Mouse (Mus musculus): ENCODE results near the gene Haus8.

- TF ChIP-seq POLR2A (IDR thresholded peaks at IDR 0.05; ENCODE audit: low read depth, low read length) (no peak), CTCF (IDR thresholded peaks at IDR 0.05; ENCODE audit: extremely low read depth, insufficient read length, insufficient replicate concordance, low read depth, low read length) (no peak)
Observed at GRCm38 (mm10) chr8:71302788-71303187, 30.1 kb upstream of the Haus8 start.
